Mouse (Mus musculus) myocyte (in vitro differentiated cells): ENCODE measurements around the gene Ergic1.

Experiments used
- MAX ChIP-seq: IDR thresholded peaks from one replicate; pipeline ENCODE4 v1.6.1; 2011; ENCODE audit warnings: low read depth, mild to moderate bottlenecking, control low read depth
- MYOD1 ChIP-seq, 3 experiments: IDR thresholded peaks; one replicate each; pipeline ENCODE4 v1.6.1; 2011; ENCODE audit warnings: control low read depth in 2 of 3, low read depth in 2 of 3, mild to moderate bottlenecking in 2 of 3, moderate library complexity in 1 of 3; ENCODE audit not compliant: insufficient read length in 2 of 3, control insufficient read depth in 1 of 3
- MYOG ChIP-seq, 3 experiments: IDR thresholded peaks; one replicate each; pipeline ENCODE4 v1.6.1; 2011; ENCODE audit warnings: control low read depth in 2 of 3, low read depth in 2 of 3, mild to moderate bottlenecking in 2 of 3; ENCODE audit not compliant: insufficient read length in 2 of 3, control insufficient read depth in 1 of 3, insufficient read depth in 1 of 3
- POLR2A ChIP-seq: IDR thresholded peaks from one replicate; pipeline ENCODE4 v1.6.1; 2011; ENCODE audit warnings: low read depth, mild to moderate bottlenecking, control low read depth, moderate library complexity; ENCODE audit not compliant: insufficient read length
- POLR2AphosphoS2 ChIP-seq: IDR thresholded peaks from one replicate; pipeline ENCODE4 v1.6.1; 2011; ENCODE audit warnings: low read depth, control low read depth; ENCODE audit not compliant: insufficient read length
- REST ChIP-seq: IDR thresholded peaks from one replicate; pipeline ENCODE4 v1.6.1; 2011; ENCODE audit warnings: mild to moderate bottlenecking, control low read depth, moderate library complexity; ENCODE audit not compliant: insufficient read depth, insufficient read length
- SRF ChIP-seq: IDR thresholded peaks from one replicate; pipeline ENCODE4 v1.6.1; 2011; ENCODE audit warnings: low read depth; ENCODE audit not compliant: control insufficient read depth, insufficient read length
- TCF12 ChIP-seq: IDR thresholded peaks from one replicate; pipeline ENCODE4 v1.6.1; 2011; ENCODE audit warnings: mild to moderate bottlenecking, control low read depth; ENCODE audit not compliant: poor library complexity, insufficient read depth, severe bottlenecking
- TCF3 ChIP-seq: IDR thresholded peaks from one replicate; pipeline ENCODE4 v1.6.1; 2011; ENCODE audit warnings: low read depth, control low read depth; ENCODE audit not compliant: insufficient read length
- USF1 ChIP-seq: IDR thresholded peaks from one replicate; pipeline ENCODE4 v1.6.1; 2011; ENCODE audit warnings: low read depth, mild to moderate bottlenecking, control low read depth, moderate library complexity

GRCm38 (mm10) chr17:26662978-26663683, 101.8 kb downstream of the Ergic1 start, which contains the start of gene Atp6v0e:
- TF ChIP-seq MYOD1 (IDR thresholded peaks at IDR 0.05; ENCODE audit: control insufficient read depth in 1 of 3, insufficient read length in 2 of 3, low read depth in 2 of 3): no peak
- TF ChIP-seq POLR2A: peak; percentile 62
- no peak for TF ChIP-seq MAX
- TF ChIP-seq POLR2AphosphoS2: peak; percentile 80
- TF ChIP-seq TCF12: no peak
- TF ChIP-seq SRF: no peak
- TF ChIP-seq MYOG (IDR thresholded peaks at IDR 0.05; ENCODE audit: control insufficient read depth in 1 of 3, insufficient read depth in 1 of 3, insufficient read length in 2 of 3, low read depth in 2 of 3): no peak
- TF ChIP-seq USF1: no peak
- TF ChIP-seq REST: no peak
- no peak for TF ChIP-seq TCF3
